Mouse (Mus musculus) mouse trophoblast stem cell (cell line): Measurements from ENCODE around the gene Bex4.
"Not testable (repeated sequence)": the region's sequence is repeated elsewhere in the genome, so short reads cannot be mapped to it uniquely, and the experiment has no call there.

Source experiments
- in situ Hi-C, 2 experiments: fragments of 300-500 bp; cut with MseI, MboI; formaldehyde crosslinking; loops; 2 replicates in 1 of 2; 3 replicates in 1 of 2; pipeline ENCODE4 v1.15.1; 2025

The Bex4 gene

DNA sequence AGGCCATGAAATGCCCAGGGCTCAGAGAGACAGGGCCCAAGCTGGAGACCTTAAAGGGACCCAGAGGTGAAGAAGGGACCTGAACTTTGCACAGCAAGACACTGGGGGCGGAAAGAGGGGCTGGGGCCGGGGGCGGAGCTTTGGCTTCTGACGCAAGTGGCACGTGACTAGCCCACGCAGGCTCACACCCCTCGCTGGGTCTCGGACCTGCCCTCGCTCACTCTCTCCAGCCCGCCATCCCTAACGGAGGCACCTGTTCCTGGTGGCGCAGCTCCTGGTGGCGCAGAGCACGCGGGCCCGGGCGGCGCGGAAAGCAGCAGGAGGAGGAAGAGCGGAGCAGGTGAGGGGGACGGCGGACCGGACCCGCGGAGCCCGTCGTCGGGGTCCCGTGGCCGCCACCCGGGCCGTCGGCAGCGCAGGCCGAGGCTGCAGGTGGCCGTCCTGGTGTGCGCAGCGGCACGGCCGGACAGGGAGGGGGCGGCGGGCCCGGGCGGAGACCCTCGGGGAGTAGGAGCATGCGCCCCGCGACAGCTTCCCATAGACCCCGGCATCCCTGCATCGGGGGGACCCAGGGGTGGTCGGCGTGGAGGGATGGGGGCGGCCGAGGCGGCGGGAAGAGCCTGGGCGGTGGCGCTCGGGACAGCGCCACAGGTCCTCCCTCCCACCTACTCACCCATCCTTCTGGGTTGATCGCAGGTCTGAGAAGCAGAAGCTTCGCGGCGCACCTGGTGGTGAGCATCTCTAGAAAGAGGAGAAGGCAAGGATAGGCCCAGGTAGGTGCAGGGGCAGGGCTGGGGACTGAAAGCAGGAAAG is at the start of gene Bex4:
Gene Bex4, plus strand, starts transcription at position 170 of the 813 bp plus-strand sequence.
- in situ Hi-C loops: not testable (repeated sequence)

DNA sequence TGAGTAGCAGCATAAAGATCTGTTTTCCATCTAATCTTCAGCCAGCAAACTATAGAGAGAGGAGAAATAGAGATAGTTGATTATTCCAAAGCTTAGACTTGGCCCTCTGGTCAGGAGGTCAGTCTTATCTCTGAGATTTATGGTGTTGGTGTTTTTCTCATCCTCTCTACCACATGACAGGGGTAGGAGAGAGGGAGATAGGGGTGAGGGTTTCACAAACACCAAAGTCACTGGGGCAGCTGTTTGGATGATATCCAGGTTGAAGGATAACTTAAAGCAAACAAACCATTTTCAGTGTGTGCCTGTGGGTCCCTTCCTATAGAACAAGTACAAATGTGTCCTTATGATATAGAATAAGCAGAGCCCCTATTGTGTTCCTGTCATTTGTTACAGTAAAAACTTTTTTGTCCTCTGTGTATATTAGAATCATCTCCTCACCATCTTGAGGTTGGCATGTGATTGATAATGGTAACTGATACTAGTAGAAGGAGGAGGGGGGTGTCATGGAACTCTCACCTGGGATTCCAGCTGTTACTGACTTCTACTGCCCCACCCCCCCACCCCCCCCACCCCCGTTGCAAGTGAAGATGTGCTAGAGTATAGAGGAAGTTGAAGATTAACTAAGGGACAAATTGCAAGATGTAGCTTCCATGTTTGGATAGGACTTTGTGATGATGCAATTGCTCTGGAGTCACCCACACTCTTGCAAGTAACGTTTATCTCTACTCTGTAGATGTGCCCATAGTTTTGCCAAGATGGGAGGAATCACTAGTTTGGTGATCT is 46.1 kb upstream of the Bex4 start:
- in situ Hi-C loops: no loop called here

DNA sequence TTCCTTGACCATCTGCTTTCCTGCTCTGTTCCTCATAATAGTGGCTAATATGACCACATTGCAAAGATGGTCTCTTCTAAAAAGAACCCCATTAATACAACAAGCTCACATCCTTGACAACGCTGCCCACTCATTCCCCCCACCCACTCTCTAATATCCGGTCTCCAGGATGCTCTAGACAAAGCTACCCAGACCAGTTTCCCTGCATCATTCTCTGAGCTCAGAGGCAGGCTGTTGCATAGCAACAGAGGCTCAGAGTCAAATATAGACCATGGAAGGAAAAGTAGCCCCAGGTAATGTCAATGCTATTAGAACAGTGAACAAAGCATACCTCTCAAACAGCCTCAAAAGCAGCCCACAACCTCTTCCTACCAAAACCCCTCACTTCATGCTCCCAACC is 44.4 kb upstream of the Bex4 start:
- in situ Hi-C loops: no loop called here

DNA sequence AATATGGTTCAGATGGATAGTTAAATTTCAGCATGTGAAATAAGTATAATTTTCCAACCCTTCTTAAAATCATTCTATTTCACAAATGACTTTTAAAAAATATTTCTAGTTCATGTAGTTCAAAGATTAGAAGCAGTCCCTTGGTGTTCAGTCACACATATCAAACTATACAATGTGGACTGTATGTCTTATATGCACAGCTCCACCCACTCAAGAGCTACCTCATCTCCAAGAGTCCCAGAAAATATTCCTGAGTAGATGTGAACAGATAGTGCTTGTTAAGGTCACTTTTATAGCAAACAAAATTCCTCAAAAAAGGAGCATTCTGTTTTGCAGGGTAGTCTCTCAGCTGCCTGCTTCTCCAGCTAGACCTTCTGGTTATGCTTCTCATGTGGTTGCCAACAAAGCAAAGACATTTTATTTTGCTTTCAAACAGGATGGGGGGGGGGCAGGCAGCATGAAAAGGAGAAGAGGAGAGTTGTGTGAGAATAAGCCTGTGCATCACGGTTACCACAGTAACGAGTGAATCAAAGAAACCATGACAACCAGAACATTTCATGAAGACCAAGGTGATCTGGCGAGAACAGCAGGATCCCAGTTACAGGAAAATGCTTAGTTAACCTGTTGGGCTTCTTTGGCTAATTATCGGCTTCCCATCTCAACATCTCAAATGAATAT is 34.6 kb upstream of the Bex4 start:
- in situ Hi-C loops: no loop called here

DNA sequence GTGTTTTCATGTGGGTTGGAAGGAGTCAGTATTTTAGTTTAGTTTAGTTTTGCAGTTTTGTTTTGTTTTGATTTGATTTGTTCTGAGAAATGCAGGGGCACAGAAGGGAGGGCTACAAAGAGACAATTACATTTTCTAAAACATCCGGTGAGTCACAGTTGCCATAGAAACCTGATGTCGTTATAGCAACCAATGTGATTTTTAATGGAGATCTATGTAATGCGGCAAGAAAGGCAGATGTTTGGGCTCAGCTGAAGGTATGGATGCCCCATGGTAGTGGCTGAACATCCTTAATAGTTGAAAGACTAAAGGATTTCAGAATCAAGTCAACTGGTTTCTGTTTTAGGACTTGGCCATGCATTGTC is 34.1 kb upstream of the Bex4 start:
- in situ Hi-C loops: no loop called here

DNA sequence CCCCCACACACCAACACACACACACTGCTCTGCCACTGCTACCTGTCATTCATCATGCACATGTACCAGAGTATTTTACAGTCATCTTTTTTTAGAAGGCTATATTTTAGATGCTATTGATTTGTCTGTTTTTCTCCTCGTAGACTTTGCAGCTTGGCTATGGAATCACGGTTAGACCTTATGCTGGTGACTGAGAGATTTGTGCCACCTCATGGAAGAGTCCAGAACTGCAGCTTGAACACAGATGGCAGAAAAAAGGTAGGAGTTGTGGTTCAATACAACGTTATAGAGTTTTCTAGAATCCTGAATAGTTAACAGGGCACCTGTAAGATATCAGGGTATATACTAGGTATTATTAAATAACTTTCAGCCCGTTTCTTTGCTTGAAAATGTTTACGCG is 30.9 kb upstream of the Bex4 start:
- in situ Hi-C loops: no loop called here

DNA sequence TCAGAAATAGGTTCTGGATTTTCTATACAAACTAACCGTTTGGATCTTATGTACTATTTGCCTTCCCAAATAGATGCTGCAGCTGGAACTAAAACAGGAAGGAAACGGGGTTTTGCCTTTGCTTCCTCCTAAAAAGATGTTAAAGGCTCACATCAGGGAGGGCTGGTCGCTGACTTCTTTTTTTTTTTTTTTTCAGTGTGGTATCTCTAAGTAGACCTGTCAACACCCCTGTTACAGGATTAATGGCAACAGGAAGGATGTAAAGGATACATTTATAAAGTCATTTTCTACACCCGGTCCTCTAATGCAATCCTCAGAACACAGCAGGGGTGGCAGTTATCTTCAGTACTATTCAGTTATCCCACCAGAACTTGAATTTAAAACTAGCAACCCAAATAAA is 23.8 kb upstream of the Bex4 start:
- in situ Hi-C loops: no loop called here

DNA sequence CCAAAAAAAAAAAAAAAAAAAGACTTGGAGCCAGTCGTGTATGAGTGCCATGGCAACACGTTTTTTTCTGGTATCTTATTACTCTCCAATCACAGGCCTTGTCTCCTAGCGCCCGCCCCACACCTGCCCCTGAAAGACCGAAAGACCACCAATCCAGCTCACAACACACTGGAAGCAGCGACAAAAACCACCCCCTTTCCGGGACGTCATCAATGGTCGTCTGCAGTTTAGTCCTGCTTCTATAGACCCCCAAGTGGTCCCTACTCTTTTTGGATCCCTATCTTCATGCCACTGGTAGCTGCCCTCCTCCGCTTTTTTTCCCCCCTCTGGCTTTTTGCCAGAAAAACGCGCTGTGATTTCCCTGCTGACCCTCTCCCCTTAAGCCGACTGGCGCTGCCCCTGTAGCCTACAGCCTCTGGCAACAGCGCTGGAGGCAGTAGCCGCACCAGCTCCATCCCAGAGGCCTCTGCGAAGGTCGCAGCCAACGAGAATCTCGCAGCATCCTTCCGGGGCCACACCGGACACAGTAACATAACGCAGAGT is 23.3 kb upstream of the Bex4 start:
- in situ Hi-C loops: no loop called here

DNA sequence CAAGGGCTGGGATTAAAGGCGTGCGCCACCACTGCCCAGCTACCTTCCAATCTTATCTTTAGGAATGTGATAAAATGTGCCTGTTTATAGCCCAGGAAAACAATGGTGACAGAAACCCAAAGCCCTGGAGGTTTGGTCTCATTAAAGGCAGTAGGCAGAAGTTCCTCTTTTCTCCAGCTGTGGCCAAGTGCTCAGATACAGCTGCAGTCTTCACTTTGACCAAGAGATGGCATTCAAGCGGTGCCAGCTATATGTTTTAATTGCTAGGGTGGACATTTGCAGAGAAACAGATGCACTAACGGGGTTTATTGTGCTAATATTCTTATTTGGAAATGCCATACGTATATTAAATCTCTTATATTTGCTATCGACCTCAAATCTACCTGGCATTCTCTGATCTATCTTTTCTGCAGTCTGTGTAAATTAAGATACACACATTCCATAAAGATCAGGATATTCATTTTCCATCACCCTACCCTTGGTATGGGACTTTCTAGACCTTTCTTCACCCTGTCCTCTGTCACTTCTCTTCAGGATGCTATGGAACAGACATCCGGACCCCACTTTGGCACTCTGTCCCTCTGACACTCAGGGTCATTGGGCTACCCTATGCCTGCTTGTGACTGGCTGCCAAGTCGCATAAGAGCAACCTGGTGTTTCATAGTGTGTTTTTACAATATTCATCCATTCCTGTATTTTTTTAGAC is 11.6 kb upstream of the Bex4 start:
- in situ Hi-C loops: loop anchor here in 1 of 2 experiments (10.0 kb wide), 1 partner anchor 82 kb away; no protein-coding TSS in a partner anchor

DNA sequence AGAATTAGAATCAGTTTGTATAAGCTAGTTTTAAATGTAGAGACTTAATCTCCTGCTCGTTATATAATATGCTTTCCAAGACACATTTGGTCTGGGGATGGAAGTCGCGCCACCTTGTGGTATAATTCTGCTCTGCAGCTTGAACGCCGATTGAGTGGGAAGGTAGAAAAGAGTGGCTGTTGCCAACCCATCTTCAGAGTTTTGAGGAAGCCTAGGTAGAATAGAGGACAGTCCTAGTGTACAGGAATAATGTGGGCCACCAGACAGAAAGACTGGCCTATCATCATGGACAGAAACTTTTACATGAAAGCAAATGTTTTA is 11.1 kb upstream of the Bex4 start:
- in situ Hi-C loops: loop anchor here in 1 of 2 experiments (10.0 kb wide), 1 partner anchor 83 kb away; no protein-coding TSS in a partner anchor

DNA sequence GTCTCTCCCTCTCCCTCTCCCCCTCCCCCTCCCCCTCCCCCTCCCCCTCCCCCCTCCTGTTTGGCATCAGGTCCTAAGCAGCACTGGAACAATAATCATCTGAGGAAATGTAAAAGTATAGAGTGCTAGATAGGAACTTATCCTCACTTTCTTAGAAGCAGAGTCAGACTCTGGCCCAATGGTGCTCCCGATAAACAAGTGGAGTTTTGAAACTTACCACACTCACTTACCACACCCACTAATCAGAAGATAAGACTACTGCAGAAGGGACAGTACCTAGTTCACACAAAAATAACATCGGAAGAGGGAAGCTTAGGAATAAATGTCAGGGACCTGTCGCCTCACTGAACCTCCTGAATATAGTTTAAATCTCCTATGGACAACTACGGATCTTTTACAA is 3.2 kb upstream of the Bex4 start:
- in situ Hi-C loops: no loop called here

DNA sequence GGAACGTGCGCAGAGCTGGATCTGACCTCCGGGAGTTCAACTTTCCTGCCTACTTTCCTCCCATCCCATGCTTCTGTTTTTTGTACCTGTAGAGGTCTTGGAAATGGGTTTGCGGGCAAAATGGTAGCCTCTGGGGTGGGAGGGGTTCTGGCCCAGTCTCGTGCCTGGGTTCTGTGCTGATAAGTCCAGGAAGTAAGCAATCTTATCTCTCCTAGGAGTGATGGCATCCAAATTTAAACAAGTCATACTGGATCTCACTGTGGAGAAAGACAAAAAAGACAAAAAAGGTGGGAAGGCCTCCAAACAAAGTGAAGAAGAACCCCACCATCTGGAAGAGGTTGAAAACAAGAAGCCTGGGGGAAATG is 826 bp downstream of the Bex4 start:
- in situ Hi-C loops: not testable (repeated sequence)

DNA sequence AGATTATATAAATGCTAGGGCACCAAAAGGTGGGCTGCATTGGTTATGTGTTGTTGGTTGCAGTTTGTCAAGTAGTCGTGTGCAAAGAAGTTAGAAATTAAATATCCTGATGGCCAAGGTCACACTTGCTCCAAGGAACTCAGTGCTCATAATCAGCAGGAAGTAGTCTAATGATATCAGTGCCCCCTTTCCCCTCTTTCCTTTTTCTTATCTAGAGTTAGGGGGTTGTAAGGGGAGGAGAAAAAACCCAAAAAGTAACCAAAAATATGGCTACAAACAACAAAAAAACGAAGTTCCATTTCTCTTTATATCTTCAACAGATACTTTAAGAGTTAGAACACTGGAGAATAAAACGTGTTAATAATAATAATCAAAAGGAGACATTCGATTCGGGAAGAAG is 2.6 kb downstream of the Bex4 start:
- in situ Hi-C loops: no loop called here

DNA sequence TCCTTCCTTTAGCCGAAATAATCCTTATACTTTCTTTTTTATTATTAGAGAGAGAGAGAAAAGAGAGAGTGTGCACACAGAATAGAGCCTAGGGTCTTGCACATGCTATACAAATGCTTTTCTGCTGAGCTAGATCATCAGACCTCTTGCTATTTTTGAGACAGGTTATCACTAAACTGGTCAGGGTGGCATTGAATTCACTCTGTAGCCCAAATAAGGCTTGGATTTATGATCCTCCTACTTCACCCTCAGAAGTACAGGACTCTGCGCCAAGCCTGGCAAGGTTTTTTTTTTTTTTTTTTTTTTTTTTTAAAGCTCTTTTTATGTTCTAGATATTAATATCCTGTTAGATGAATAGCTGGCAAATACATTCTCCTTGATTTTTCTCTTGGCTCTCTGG is 4.9 kb downstream of the Bex4 start:
- in situ Hi-C loops: no loop called here

DNA sequence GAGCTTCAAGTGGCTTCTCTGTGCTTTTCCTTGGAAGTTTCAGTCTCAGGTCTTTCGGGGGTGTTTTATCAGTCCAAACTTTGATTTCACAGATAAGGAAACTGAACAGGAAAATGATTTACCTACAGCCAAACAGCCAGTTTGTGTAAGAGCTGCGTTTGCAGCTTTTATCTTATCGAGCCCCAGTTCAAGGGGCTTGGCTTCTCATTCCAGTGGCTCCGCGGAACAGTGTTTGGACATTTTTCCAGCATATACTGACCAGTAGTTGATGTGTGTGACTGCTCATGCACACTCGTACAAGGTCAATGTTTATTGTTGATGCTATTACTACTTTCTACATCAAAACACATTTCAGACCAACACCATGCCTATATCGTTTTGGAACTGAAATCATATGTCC is 5.4 kb downstream of the Bex4 start:
- in situ Hi-C loops: no loop called here

DNA sequence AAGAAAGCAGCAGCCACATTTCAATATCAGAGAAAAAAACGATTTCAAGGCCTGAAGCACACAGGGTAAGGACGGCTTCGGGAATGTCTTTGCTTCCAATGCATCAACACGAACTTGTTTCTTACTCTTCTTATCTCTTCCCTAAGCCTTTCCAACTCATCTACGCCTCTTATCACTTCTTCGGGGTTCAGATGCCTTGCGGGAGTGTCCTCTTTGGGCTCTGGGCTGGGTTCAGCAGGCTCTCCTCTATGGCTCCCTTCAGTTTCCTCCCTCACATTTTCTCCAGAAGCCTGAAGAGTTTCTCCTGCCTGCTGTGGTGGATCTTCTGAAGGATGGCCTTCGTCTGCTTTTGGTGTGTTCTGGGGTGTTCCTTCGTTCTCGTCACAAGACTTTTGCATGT is 31.8 kb downstream of the Bex4 start:
- in situ Hi-C loops: no loop called here

DNA sequence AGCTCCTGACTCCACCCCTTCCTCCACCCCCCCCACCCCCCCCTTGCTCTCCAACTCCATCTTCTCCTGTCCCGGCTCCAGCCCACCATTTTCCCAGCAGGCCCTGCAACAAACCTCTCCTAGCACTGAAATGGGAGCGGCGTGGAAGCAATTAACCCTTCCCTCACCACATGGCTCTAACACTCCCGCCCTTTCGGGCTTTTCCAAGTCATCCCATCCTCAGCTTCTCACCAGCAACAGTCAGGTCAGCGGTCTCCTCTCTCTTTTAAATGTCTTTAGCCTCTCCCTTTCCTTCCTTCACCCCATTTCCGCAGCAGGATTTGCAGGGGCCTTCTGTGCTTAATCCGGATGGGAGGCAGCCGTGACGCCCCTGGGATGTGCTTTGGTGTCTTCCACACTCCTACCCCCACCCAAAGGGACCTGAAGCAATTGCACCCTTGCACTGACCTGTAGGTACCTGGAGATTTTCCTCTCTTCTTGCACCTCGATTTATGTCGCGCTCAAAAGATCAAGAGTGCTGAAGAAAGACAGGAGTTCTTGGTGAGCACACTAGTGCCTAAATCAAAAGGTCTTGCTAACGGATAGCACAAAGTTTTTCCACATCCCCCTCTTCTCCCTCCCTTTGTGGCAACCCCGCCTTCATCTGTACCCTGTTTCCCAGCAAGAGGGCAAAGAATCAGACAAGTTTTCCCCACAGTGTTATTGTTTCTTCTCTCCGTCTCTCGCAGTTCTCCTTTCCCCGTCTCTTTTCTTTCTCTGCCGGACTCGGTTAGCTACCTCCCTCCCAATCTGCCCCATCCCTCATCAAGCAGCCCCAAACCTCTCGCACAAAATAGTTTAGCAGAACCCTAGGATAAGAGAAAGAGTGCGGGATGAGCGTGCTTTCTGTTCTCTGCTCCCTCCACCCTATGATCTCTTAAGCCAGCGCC is 32.7 kb downstream of the Bex4 start:
- in situ Hi-C loops: no loop called here

DNA sequence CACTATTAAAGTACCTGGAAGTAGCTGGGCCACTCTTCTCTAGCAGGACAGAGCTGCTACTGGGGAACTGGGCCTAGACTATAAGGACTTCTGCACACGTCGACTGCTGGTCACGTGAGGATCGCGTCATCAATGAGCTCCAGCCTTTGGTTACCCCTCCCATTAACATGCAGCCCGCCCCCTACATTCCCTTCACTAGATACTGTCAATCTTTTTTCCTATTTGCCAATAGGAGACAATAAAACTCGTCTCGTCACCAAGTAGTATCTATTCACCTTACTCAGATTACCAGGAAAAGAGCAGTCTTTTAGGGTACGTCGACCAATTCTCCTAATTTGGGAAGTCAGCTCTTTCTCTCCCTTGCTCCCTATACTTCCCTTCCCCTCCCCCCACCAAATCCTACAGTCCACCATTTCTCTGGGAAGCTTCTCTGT is 33.3 kb downstream of the Bex4 start, which contains the start of gene Tceal8:
Gene Tceal8, minus strand, starts transcription at position 225 of the 434 bp plus-strand sequence.
- in situ Hi-C loops: no loop called here

DNA sequence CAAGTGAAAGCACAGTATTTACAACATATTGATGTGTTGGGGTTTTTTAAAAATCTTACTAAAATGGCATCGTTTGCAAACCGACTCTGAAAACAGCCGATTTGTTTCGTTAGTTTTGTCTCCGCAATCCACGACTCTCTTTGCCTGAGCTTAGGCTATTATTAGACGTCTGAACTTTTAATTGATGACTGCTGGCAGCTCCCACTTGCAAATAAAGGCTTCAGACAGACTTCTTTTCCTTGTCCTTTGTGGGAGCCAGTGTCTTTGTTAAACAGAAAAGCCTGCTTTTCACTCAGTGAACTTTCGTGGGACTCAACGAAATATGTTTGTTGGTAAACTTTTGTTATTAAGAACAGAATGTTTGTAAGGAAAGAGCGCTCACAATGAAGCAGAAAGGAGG is 34.0 kb downstream of the Bex4 start:
- in situ Hi-C loops: no loop called here

DNA sequence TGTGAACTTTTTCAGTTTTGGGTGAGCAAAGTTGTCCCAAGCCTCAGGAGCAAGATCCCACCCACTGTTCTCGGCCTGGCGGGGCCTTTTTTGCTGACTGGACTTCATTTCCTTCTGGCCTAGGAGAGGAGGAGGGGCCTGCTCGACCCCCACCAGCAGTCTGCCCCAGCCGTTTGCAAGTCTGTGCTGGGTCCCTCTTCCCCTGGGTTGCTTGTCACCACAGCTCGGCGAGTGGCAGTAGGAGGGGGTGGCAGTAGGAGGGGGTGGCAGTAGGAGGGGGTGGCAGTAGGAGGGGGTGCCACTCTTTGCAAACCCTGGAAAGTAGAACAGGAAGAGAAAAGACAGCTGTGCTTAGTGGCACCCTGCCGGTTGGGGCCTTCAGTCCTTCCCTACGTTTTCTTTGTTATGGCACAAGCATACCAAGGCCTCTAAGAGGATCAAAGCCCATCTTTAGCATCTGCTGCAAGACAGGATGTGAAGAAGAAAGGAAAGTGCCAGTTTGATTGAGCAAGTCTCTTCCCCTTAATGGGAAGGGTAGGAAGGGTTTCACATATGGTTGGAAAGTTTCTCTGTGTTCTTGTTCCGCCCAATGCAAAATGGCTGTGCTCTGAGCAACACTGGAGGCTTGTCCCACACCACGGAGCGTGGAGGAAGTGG is 42.2 kb downstream of the Bex4 start:
- in situ Hi-C loops: no loop called here
